Mouse (Mus musculus): ENCODE measurements at regions not wholly inside any gene's neighbourhood (a gene's known extent, or its start where the extent isn't known, plus 50 kb on each side); places are given as distances from the start of the nearest gene placed in this dataset.

DNA sequence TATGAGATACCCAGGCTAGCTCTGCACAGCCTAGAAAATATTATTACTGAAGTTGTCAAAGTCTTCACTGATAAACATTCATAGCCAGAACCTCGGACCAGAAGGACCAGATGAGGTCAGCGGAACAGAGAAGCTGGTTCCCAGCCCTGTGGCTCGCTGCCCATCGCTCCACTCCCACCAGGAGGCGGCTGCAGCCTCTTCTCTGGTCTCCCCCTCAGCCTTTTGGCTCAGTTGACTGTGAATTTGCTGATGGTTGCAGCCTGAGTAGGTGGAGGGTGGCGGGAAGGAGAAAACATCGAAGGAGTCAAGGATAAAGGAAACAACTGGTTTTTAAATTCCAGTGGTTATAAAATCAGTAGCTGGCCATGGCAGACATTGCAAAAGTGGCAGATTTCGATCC lies 221.7 kb upstream of the Klf3 start:
- TF ChIP-seq GATA1 (IDR thresholded peaks at IDR 0.05; ENCODE audit: low read length): no peak
- no peak for TF ChIP-seq TAL1 (IDR thresholded peaks at IDR 0.05; ENCODE audit: low read length)

All from erythroblast, embryonic 14.5 days (primary cell).